Mouse (Mus musculus) midbrain, embryonic 14.5 days (tissue): ENCODE measurements around the gene Ubl7. TPM values are rescaled to one million over a fixed set of nuclear protein-coding genes. Genes with fewer than 3 reads are reported as not detected.
"Not testable (repeated sequence)": the region's sequence is repeated elsewhere in the genome, so short reads cannot be mapped to it uniquely, and the experiment has no call there.

ENCODE experiments used
- ATAC-seq: fragments of 200-750 bp; cut with Nextera tagmentation; 2 replicates; pipeline ENCODE4 v1.8.0; 2017; ENCODE audit warnings: moderate number of reproducible peaks, moderate library complexity; ENCODE audit not compliant: low FRiP score, low TSS enrichment
- DNase-seq: peaks from one replicate; pipeline ENCODE4 v3.0.0-alpha.2; 2015
- H3K27ac ChIP-seq: fragments of 300-500 bp; sonication (generic); replicated peaks from 2 replicates; pipeline ENCODE4 v1.5.1; 2014; ENCODE audit warnings: mild to moderate bottlenecking, low read depth, low read length, moderate library complexity
- H3K27me3 ChIP-seq: fragments of 300-500 bp; sonication (generic); 2 replicates; pipeline ENCODE4 v1.6.1; 2014; ENCODE audit warnings: low read length, control low read depth, mixed read lengths; ENCODE audit not compliant: control insufficient read depth, insufficient read depth
- H3K36me3 ChIP-seq: fragments of 300-500 bp; sonication (generic); 2 replicates; pipeline ENCODE4 v1.6.1; 2014; ENCODE audit warnings: low read length, control low read depth; ENCODE audit not compliant: control insufficient read depth, insufficient read depth
- H3K4me1 ChIP-seq: fragments of 300-500 bp; sonication (generic); 2 replicates; pipeline ENCODE4 v1.6.1; 2014; ENCODE audit warnings: mild to moderate bottlenecking, antibody characterized with exemption, low read length, control low read depth; ENCODE audit not compliant: control insufficient read depth, insufficient read depth
- H3K4me2 ChIP-seq: fragments of 300-500 bp; sonication (generic); 2 replicates; pipeline ENCODE4 v1.6.1; 2014; ENCODE audit warnings: mild to moderate bottlenecking, low read length, moderate library complexity
- H3K4me3 ChIP-seq: fragments of 300-500 bp; sonication (generic); replicated peaks from 2 replicates; pipeline ENCODE4 v1.5.1; 2014; ENCODE audit warnings: low read depth, low read length
- H3K9ac ChIP-seq: fragments of 300-500 bp; sonication (generic); replicated peaks from 2 replicates; pipeline ENCODE4 v1.6.1; 2014; ENCODE audit warnings: mild to moderate bottlenecking, low read length, moderate library complexity
- H3K9me3 ChIP-seq: fragments of 300-500 bp; sonication (generic); 2 replicates; pipeline ENCODE4 v1.6.1; 2016; ENCODE audit warnings: low read length, control low read depth, mixed read lengths; ENCODE audit not compliant: control insufficient read depth
- WGBS: fragments of 180-500 bp; shearing (Covaris S2); extraction: QIAGEN DNeasy Blood & Tissue Kit; methylation state at CpG from one replicate; pipeline ENCODE4 v1.1.7; 2014; 5-methylcytosine and 5-hydroxymethylcytosine counted together
- polyA plus RNA-seq: library from polyadenylated mRNA; unstranded; fragments of >200 nt; fragmentation: Nextera tagmentation; extraction: Ambion mirVana; gene quantifications from 2 replicates; pipeline ENCODE4 v1.2.1, GENCODE M21; 2014

The Ubl7 gene
- polyA plus RNA-seq, 1 experiment from 2014 or later: 165 TPM

DNA sequence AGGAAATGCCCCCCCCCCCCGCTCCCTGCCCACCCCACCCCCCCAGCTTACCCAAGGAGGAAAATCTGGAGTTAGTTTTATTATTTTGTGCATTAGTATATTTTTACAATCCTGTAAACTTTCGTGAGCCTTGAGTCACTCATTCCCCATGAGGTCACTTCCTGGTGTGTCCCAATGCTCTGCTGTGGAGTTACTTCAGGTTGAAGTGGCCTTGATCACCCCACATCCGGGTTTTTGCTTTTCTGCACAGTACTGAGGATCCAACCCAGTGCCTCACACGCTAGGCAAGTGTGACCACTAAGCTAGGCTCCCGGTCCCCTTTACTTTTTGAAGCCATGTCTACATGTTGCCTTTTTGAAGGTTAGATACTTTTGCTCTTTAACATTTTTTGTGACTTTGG, 36.6 kb upstream of the Ubl7 start:
- no peaks in the 10 kb centered on the region for H3K36me3 ChIP-seq
- 78% methylated on average over 5 of the region's 5 CpGs for WGBS
- no peak overlapping the region for H3K4me3 ChIP-seq
- H3K9ac ChIP-seq: no peak overlapping the region
- no peaks in the 10 kb centered on the region for H3K27me3 ChIP-seq
- ATAC-seq (no peak), DNase-seq (no peak)
- H3K4me1 ChIP-seq: no peaks in the 10 kb centered on the region
- no peak overlapping the region for H3K27ac ChIP-seq
- H3K4me2 ChIP-seq: no peak overlapping the region
- no peaks in the 10 kb centered on the region for H3K9me3 ChIP-seq

DNA sequence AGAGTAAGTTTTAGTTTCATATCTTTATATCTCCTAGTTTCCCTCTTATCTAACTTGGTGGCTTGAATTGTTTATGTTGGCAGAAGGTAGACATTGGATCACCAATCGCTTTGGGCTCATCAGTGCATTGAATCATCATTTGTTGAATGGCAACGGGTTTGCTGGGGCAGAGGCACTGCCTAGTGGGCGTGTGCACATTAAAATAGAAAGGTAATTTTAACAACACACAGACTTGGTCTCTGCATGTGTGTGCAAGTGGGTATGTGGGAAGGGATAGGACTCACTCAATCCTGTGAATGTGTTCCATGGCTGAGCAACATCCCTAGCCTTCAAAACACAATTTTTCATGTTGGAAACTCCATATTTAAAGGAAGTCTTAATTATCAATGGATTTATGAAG, 35.8 kb upstream of the Ubl7 start:
- ATAC-seq: no peak
- Histone ChIP-seq H3K4me2 (no peak overlapping the region), H3K9me3 (no peaks in the 10 kb centered on the region), H3K4me3 (no peak overlapping the region), H3K27me3 (no peaks in the 10 kb centered on the region), H3K27ac (no peak overlapping the region), H3K4me1 (no peaks in the 10 kb centered on the region), H3K36me3 (no peaks in the 10 kb centered on the region), H3K9ac (no peak overlapping the region)
- 74% methylated on average over 3 of the region's 3 CpGs for WGBS
- no peak for DNase-seq

DNA sequence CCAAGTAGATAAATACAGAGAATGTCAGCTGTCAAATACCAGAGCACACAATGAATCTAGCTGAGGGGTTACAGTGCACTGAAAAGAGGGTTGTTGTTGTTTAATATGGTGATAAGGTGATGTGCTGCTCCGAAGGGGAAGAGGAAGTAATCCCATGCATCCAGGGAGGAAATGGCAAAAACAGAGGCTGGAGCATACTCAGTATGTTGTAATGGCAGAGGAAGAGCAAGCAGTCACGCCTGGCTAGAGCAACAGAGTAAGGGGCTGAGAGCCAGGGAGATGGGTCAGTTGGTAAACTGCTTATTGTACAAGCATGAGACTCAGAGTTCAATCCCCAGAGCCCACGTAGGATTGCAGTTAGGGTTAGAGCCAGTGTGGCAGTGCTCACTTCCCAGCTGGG, 31.6 kb upstream of the Ubl7 start:
- ATAC-seq (no peak), DNase-seq (no peak)
- Histone ChIP-seq H3K27ac (no peak overlapping the region), H3K9me3 (no peaks in the 10 kb centered on the region), H3K4me2 (no peak overlapping the region), H3K4me3 (no peak overlapping the region), H3K9ac (no peak overlapping the region), H3K27me3 (no peaks in the 10 kb centered on the region), H3K4me1 (no peaks in the 10 kb centered on the region), H3K36me3 (no peaks in the 10 kb centered on the region)
- 61% methylated on average over 3 of the region's 3 CpGs for WGBS

DNA sequence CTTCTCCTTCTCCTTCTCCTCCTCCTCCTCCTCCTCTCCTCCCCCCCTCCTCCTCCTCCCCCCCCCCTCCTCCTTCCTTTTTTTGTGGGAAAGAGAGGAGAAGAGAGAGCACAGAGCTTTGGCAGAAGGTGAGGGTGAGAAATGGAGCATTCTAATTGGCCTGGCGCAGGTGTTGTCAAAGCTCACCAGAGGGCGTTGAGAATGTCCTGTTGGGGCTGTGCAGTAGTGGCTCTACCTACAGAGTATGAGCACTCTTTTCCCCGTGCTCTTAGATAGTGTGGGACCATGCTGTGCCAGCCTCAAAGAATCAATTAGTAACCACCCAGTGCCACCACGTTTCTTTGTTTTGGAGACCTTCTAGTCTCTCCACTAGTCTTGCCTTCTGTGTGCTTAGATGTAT, 30.5 kb upstream of the Ubl7 start:
- ATAC-seq (no peak), DNase-seq (no peak)
- Histone ChIP-seq H3K9ac (no peak overlapping the region), H3K27me3 (no peaks in the 10 kb centered on the region), H3K4me3 (no peak overlapping the region), H3K36me3 (no peaks in the 10 kb centered on the region), H3K27ac (no peak overlapping the region), H3K4me2 (no peak overlapping the region), H3K9me3 (no peaks in the 10 kb centered on the region), H3K4me1 (no peaks in the 10 kb centered on the region)
- 24% methylated on average over 4 of the region's 4 CpGs for WGBS

DNA sequence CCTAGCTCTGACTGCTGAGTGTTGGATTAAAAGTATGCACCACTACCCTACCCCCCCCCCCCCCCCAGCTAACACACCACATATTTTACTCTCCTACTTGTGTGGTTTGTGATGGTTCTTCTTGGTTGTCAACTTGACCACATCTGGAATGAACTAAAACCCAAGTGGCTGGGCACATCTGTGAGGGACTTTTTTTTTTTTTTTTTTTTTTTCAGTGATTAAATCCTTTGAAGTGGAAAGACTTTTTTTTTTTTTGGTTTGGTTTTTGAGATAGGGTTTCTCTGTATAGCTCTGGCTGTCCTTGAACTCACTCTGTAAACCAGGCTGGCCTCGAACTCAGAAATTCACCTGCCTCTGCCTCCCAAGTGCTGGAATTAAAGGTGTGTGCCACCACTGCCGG, 29.0 kb upstream of the Ubl7 start:
- WGBS: 86% methylated on average over 2 of the region's 2 CpGs

DNA sequence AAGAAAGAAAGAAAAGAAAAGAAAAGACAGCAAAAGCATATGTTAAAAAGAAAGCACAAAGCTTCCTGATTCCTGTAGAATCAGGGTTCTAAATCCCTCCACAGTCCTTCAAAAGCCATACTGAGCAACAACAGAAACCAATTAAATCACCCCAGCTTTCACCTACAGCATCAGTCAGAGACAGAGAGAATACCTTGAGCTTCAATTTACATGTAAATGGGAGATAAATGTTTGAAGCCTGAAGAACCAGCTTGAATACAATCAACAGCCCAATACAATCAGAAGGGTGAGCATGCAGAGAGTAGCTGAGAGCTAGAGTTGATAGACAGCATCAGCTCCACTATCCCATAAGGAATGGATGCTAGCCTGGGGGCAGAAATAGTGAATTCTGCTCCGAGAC, 27.4 kb upstream of the Ubl7 start:
- Histone ChIP-seq H3K36me3 (no peaks in the 10 kb centered on the region), H3K27ac (no peak overlapping the region), H3K9ac (no peak overlapping the region), H3K4me3 (no peak overlapping the region), H3K4me1 (no peaks in the 10 kb centered on the region), H3K9me3 (no peaks in the 10 kb centered on the region), H3K27me3 (no peaks in the 10 kb centered on the region), H3K4me2 (no peak overlapping the region)
- ATAC-seq: no peak
- peak; percentile 27 for DNase-seq
- WGBS: 33% methylated on average over 1 of the region's 1 CpGs

More for the DNA sequence above, 29.0 kb upstream of the Ubl7 start:
- not testable (repeated sequence) for H3K9ac ChIP-seq, DNase-seq, H3K4me3 ChIP-seq, H3K9me3 ChIP-seq, ATAC-seq, H3K27ac ChIP-seq, H3K36me3 ChIP-seq, H3K4me2 ChIP-seq, H3K27me3 ChIP-seq, H3K4me1 ChIP-seq

DNA sequence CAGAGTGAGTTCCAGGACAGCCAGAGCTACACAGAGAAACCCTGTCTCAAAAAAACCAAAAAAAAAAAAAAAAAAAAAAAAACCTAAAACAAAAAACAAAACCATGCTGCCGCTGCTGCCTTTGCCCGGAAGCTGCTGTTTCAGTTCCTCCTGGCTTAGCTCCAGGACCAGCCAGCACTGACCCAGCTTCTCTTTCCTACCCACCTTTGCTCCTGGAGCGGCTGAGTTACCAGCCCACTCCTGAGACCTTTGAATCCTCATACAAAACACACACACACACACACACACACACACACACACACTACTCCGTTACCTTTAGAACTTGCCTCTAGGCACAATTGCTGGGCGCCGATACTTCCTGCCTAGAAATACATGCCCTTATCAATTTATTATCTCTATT, 22.7 kb upstream of the Ubl7 start:
- Histone ChIP-seq H3K27ac (no peak overlapping the region), H3K4me2 (no peak overlapping the region), H3K27me3 (no peaks in the 10 kb centered on the region), H3K9me3 (no peaks in the 10 kb centered on the region), H3K36me3 (no peaks in the 10 kb centered on the region), H3K9ac (no peak overlapping the region), H3K4me1 (no peaks in the 10 kb centered on the region), H3K4me3 (no peak overlapping the region)
- ATAC-seq (no peak), DNase-seq (no peak)
- WGBS: 87% methylated on average over 6 of the region's 6 CpGs

DNA sequence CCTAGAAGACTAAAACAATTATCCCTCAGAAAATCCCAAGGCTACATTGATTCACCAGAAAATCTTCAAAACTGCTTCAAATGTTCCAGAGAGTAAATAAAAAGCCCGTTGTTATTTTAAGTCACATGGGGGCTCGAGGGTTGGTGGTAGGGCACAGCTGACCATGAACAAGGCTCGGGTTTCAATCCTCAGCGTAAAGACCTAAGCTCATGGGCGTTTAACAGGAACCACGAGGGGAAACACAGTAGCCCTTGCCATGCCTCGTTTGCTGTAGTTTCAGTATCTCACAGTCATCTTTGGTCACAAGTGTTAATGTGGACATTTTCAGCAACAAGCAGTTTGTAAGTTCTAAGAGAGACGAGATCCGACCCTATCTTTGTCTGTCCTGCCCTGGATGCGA, 10.3 kb upstream of the Ubl7 start:
- Histone ChIP-seq H3K9me3 (no peaks in the 10 kb centered on the region), H3K4me3 (no peak overlapping the region), H3K9ac (no peak overlapping the region), H3K27ac (no peak overlapping the region), H3K36me3 (no peaks in the 10 kb centered on the region), H3K27me3 (no peaks in the 10 kb centered on the region), H3K4me1 (peaks cover 13% of the 10 kb centered on the region), H3K4me2 (no peak overlapping the region)
- WGBS: 58% methylated on average over 10 of the region's 10 CpGs
- no peak for DNase-seq
- ATAC-seq: no peak

DNA sequence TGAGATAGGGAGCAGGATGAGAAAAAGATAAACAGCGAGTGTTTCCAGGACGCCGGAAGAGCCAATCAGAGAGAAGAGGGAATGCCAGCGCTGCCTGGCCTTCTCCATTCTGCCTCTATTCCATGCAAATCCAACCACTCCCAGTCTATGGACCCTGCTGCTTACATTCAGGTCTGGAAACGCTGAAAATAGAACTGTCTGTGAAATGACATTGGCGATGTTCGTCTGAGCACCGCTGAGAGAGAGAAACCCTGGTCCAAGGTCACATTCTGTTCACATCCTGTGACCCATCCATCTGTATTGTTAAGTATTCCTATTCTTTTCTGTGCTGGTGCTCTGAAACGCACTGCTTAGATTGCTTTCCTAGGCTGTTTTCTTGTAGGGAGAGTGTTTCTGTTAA, 9.6 kb upstream of the Ubl7 start:
- WGBS: 25% methylated on average over 9 of the region's 9 CpGs
- Histone ChIP-seq H3K27ac (peak overlapping the region; percentile 71), H3K4me2 (peak overlapping the region; percentile 35), H3K4me3 (no peak overlapping the region), H3K9me3 (no peaks in the 10 kb centered on the region), H3K4me1 (peaks cover 13% of the 10 kb centered on the region), H3K9ac (peak overlapping the region; percentile 32; the same call in 1 of the 2 replicates), H3K27me3 (no peaks in the 10 kb centered on the region), H3K36me3 (no peaks in the 10 kb centered on the region)
- ATAC-seq (no peak), DNase-seq (peak; percentile 51)
